Mouse (Mus musculus) mature B cell (primary cell): ENCODE data around the gene Pex11b.
"Not testable (repeated sequence)": the region's sequence is repeated elsewhere in the genome, so short reads cannot be mapped to it uniquely, and the experiment has no call there.

Source experiments
- in situ Hi-C: fragments of 300-500 bp; cut with MboI; formaldehyde crosslinking; loops from 2 replicates; pipeline ENCODE4 v1.14.3; 2019

Gene Pex11b

DNA sequence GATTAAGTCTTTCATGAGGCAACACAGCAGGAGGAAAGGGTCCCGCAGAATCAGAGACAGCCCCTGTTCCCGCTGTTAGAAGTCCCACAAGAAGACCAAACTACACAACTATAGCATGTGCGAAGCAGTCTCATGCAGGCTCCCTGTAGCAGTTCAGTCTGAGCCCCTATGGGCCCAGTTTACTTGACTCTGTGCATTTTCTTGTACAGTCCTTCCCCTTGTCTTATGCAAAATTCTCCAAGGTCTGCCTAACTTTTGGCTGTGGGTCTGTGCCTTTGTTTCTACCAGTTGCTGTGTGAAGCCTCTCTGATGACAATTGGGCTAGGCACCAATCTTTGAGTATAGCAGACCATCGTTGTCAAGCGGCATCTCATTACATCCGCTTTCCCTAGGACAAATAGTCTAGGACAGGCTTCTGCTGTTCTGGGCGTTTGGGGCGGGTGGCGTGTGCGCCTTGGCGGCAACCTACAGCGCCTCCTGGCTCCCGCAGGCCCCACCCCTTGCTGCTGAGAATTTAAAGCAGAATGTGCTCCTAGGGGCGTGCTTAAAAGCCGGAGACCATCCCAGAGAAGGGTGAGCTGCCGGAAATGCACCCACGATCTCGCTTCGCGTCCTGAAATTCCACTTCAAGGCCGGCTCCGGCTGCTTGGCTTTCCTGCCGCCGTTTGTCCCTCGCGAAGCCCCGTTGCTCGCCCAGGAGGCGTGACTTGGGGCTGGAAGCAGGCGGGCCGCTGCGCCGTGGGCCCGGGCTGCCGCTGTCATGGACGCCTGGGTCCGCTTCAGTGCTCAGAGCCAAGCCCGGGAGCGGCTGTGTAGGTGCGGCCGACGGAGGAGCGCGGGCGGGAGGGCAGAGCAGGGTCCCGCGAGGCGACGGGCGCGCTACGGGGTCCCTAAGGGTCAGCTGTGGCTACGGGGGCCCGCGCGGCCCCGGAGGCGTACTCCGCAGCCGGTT is at the start of gene Pex11b, which contains the start of gene Gm42957:
Gene Pex11b, plus strand, starts transcription at position 449 of the 952 bp plus-strand sequence.
Gene Gm42957, plus strand, starts transcription at position 547 of the 952 bp plus-strand sequence.
- in situ Hi-C loops: loop anchor here (5.0 kb wide), 1 partner anchor 88 kb away; no protein-coding TSS in a partner anchor

GRCm38 (mm10) chr3:96590657-96591056 is 44.5 kb upstream of the Pex11b start:
- in situ Hi-C loops: no loop called here

DNA sequence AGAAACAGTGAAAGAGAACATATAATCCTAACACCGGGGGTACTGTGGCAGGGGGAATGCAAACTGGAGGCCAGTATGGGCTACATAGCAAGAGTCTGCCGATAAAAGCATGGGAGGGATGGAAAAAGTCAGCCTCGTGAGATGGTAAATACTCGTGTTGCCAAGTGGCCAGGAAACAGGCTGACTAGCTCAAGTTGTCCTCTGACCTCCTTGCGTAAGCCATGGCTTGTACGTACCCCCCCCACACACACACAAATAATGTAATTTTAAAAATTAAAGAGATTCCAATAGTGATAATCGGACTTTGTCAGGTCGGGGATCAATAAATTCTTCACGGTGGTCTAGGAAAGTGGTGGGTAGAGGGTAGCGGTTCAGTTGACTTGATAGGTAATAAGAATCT is 41.8 kb upstream of the Pex11b start:
- in situ Hi-C loops: no loop called here

- in situ Hi-C loops: no loop called here
These were observed 41.2 kb upstream of the Pex11b start, which contains the start of gene Polr3gl for GRCm38 (mm10) chr3:96593790-96594560. Gene Polr3gl (minus strand): TSS chr3:96594181.

GRCm38 (mm10) chr3:96594851-96595250 is 40.3 kb upstream of the Pex11b start:
- in situ Hi-C loops: no loop called here

GRCm38 (mm10) chr3:96595661-96596060 is 39.5 kb upstream of the Pex11b start:
- in situ Hi-C loops: no loop called here

DNA sequence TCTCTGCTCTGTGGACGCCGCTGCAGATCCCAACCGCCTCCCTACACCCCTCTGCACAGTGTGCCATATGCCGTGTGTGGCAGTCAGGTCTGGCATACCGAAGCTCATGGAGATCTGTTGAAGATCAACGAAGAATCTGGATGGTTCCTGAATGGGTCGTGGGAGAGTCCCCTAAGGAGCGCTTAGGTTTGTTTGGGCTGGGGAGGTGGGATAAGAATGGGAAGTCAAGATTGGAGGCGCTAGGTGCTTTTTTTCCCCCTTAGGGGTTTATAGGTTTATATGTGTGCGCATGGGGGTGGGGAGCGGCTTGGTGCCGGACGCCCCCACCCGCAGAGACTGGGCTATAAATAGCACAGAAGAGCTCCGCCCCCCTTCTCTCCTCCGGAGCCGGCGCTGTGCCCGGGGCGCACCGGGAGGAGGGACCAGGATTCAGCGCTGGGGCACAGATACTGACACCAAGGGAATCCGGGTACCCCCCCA is 38.9 kb upstream of the Pex11b start, which contains the start of gene Ankrd34a:
Gene Ankrd34a, plus strand, starts transcription at position 409 of the 480 bp plus-strand sequence.
- in situ Hi-C loops: no loop called here

DNA sequence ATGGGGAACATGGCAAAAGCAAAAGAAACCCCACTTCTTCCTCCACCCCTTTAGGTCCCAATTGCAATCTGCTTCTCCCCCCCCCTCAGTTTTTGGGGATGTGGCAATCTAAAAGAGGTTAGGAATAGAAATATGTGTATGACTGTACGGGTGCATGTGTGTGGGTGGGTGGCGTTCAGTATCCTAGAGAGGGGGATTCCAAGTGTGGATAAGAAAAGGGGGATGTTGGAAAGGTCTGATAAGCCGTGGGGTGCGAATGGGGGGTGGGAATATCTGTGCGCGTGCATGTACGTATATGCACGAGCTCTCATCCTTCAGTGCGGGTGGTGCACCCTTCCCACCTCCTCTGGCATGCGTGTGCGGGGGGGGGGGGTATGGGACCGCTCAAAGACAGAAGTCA is 38.3 kb upstream of the Pex11b start:
- in situ Hi-C loops: no loop called here

DNA sequence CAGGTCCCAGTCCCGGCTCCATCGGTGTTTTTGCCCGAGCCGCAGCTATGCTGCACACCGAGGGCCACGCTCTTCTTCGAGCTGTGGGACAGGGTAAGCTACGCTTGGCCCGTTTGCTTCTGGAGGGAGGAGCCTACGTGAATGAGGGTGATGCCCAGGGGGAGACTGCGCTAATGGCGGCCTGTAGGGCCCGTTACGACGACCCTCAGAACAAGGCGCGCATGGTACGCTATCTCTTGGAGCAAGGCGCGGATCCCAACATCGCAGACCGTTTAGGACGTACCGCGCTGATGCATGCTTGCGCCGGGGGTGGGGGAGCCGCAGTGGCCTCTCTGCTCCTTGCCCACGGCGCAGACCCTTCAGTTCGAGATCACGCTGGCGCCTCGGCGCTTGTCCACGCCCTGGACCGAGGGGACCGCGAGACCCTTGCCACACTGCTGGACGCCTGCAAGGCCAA is 37.7 kb upstream of the Pex11b start:
- in situ Hi-C loops: no loop called here

- in situ Hi-C loops: no loop called here
These were observed 36.8 kb upstream of the Pex11b start for GRCm38 (mm10) chr3:96598156-96599068.

- in situ Hi-C loops: no loop called here
These were observed 36.1 kb upstream of the Pex11b start for GRCm38 (mm10) chr3:96599069-96599393.

DNA sequence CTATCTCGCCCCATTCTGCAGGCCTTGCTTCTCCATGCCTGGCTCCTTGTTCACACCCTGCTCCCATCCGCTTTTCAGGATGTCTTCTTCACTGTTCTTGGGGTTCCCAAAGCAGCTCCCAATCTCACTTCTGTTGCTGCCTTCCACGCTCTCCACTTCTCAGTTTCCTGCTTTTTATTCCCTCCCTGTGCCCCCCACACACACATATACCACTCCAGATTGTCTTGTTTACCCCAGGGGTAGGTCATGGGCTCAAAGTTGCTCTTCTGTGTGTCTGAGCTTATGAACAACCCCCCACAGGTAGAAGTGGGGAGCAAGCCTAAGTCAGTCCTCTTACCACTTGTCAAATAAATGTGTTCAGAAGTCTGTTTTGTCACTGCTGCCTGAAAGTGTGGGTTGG is 35.8 kb upstream of the Pex11b start:
- in situ Hi-C loops: no loop called here

DNA sequence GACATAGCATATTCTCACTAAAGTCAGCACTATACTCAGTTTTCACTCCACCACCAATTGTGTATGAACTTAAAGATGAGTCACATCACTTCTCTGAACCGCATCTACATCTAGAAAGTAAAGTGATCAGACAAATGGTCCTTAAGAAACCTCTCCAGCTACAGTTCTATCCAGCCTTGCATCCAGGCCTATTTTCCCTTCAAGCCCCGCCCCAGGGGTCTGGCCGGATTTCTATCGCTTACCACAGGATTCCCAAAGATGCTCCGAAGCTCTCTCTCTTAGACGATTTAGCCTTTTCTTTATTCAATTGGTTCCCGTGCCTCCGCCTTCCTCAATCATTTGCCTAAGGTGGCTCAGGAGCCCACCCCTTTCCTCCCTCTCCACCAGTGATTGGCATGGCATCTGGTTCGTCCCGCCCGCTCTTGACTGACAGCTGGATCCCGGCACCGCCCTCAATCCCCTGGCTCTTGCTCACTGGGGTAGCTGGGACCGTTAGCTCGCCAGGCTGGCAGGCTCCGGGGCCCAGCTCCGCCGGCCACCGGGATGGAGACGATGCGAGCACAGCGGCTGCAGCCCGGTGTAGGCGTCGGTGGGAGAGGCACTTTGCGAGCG is 34.4 kb upstream of the Pex11b start, which contains the start of gene Lix1l:
Gene Lix1l, plus strand, starts transcription at position 511 of the 612 bp plus-strand sequence.
- in situ Hi-C loops: no loop called here

DNA sequence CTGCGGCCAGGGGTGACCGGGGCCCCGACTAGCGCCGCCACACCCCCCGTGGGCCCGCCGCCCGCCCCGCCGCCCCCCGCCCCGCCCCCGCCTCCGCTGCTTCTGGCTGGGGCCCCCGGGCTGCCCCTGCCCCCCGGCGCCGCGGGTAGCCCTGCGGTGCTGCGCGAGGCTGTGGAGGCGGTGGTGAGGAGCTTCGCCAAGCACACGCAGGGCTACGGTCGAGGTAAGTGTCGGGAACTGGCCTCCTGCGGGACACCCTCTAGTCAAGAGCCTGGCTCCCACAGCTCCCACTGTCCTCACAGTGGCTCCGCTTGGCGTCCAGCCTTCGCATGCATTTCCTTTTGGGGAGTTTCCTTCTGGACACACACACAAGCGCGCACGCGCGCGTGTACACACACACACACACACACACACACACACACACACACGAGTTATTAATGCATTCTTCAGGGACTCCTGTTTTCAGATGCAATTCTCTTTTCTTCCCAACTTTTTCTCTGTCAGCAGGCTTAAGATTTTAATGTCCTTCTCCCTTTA is 33.9 kb upstream of the Pex11b start:
- in situ Hi-C loops: no loop called here

- in situ Hi-C loops: no loop called here
These were observed 33.1 kb upstream of the Pex11b start for GRCm38 (mm10) chr3:96601941-96602703.

DNA sequence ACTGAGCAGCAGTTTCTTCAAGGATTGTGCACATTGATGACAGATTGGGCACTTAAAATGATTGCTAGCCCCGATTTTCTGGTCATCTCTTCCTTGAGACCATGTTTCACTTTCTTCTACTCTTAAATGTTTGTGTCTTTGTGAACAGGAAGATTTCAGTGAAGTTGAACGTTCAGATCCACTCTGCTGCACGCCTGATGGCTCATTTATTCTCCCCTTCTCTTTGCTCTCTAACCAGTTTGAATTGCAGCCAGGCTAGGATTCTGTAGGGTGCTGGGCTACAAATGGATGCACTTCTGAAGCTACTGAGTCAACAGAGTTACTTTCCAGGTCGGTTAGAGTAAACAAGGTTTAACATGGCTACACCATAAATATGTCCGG is 32.5 kb upstream of the Pex11b start:
- in situ Hi-C loops: no loop called here

- in situ Hi-C loops: no loop called here
These were observed 31.9 kb upstream of the Pex11b start for GRCm38 (mm10) chr3:96603311-96603710.

DNA sequence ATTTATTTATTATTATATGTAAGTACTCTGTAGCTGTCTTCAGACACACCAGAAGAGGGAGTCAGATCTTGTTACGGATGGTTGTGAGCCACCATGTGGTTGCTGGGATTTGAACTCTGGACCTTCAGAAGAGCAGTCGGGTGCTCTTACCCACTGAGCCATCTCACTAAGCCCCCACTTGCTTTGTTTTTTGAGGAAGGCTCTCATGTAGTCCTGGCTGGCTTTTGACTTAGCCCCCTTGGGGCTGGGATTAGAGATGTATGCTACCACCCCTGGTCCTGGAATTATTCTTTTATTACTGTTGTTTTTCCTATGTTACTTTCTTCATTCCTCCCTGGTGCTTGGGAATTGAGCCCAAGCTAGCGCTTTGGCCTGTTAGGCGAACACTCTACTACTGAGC is 29.2 kb upstream of the Pex11b start:
- in situ Hi-C loops: not testable (repeated sequence)

DNA sequence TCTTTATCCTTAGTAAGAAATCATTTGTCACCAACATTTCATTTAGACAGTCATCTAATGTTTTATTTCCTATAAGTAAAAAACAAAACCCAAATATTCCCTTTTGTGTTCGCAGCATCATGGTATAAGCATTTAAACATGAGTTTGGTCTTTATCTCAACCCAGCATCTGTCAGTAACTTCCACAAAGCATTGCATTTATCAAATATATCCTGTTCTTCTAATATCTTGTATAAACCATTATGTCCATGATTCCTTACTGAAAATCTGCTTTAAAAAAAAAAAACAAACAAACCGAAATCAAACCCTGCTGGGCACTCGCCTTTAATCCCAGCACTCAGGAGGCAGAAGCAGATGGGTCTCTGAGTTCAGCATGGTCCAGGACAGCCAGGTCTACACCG is 28.6 kb upstream of the Pex11b start:
- in situ Hi-C loops: no loop called here

DNA sequence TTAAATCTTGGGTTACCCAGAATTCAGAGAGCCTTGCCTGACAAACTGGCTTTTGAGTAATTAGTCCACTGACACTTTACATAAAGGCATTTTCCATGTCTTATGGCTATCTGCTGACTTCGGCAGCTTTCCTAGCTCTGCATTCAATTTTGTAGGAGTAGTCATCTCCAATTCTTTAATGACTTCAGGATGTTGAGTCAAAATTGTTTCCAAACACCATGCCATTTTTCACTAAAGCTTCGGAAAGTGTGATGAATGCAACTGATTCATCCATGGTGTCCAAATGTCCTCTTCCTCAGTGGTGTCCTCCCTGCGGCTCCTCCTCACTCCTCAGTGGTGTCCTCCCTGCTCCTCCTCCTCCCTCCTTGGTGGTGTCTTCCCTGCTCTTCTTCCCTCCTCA is 17.2 kb upstream of the Pex11b start:
- in situ Hi-C loops: no loop called here
